Mouse (Mus musculus): ENCODE measurements around the gene Immp2l. TPM values are rescaled to one million over a fixed set of nuclear protein-coding genes. Genes with fewer than 3 reads are reported as not detected.

Gene Immp2l
- polyA plus RNA-seq, 1 experiment = 9.6 TPM

GRCm38 (mm10) chr12:41250123-41250522 is 226.2 kb downstream of the Immp2l start:
- no peak for TF ChIP-seq POLR2A (IDR thresholded peaks at IDR 0.05; ENCODE audit: insufficient read length, low read depth)
- no peak for TF ChIP-seq SRF (IDR thresholded peaks at IDR 0.05; ENCODE audit: control insufficient read depth, insufficient read length, low read depth)
- no peak for TF ChIP-seq MYOG (IDR thresholded peaks at IDR 0.05; ENCODE audit: control insufficient read depth in 1 of 3, insufficient read depth in 1 of 3, insufficient read length in 2 of 3, low read depth in 2 of 3)
- no peak for TF ChIP-seq USF1 (IDR thresholded peaks at IDR 0.05; ENCODE audit: low read depth)
- TF ChIP-seq CEBPB (IDR thresholded peaks at IDR 0.05; ENCODE audit: insufficient read depth, poor library complexity, severe bottlenecking) = no peak
- no peak for TF ChIP-seq TCF12 (IDR thresholded peaks at IDR 0.05; ENCODE audit: insufficient read depth, poor library complexity, severe bottlenecking)
- no peak for TF ChIP-seq MAX (IDR thresholded peaks at IDR 0.05; ENCODE audit: low read depth)
- TF ChIP-seq E2F4 (IDR thresholded peaks at IDR 0.05; ENCODE audit: insufficient read depth) = no peak
- no peak for TF ChIP-seq MYOD1 (IDR thresholded peaks at IDR 0.05; ENCODE audit: control insufficient read depth in 1 of 3, insufficient read length in 2 of 3, low read depth in 2 of 3)
- TF ChIP-seq TCF3 (IDR thresholded peaks at IDR 0.05; ENCODE audit: insufficient read length, low read depth) = no peak
- TF ChIP-seq REST (IDR thresholded peaks at IDR 0.05; ENCODE audit: insufficient read depth, insufficient read length) = no peak
- TF ChIP-seq POLR2AphosphoS2 (IDR thresholded peaks at IDR 0.05; ENCODE audit: insufficient read length, low read depth) = no peak
- no peak overlapping the region for H3ac ChIP-seq (ENCODE audit: control insufficient read depth, insufficient read length)
- H3K4me2 ChIP-seq (ENCODE audit: low read depth) = no peak overlapping the region
- H3K27me3 ChIP-seq (ENCODE audit: control insufficient read depth, insufficient read depth, insufficient read length) = no peaks in the 10 kb centered on the region
- H3K4me3 ChIP-seq = no peak overlapping the region
- no peaks in the 10 kb centered on the region for H3K79me2 ChIP-seq (ENCODE audit: control insufficient read depth, insufficient read depth)
- H3K36me3 ChIP-seq (ENCODE audit: control insufficient read depth, insufficient read depth) = no peaks in the 10 kb centered on the region

- Histone ChIP-seq H3K4me2 (ENCODE audit: low read depth) (no peak overlapping the region), H3K4me3 (no peak overlapping the region), H3K79me2 (ENCODE audit: control insufficient read depth, insufficient read depth) (no peaks in the 10 kb centered on the region), H3ac (ENCODE audit: control insufficient read depth, insufficient read length) (no peak overlapping the region), H3K36me3 (ENCODE audit: control insufficient read depth, insufficient read depth) (no peaks in the 10 kb centered on the region), H3K27me3 (ENCODE audit: control insufficient read depth, insufficient read depth, insufficient read length) (no peaks in the 10 kb centered on the region)
- TF ChIP-seq POLR2AphosphoS2 (IDR thresholded peaks at IDR 0.05; ENCODE audit: insufficient read length, low read depth) (no peak), MYOG (IDR thresholded peaks at IDR 0.05; ENCODE audit: control insufficient read depth in 1 of 3, insufficient read depth in 1 of 3, insufficient read length in 2 of 3, low read depth in 2 of 3) (no peak), REST (IDR thresholded peaks at IDR 0.05; ENCODE audit: insufficient read depth, insufficient read length) (no peak), SRF (IDR thresholded peaks at IDR 0.05; ENCODE audit: control insufficient read depth, insufficient read length, low read depth) (no peak), CEBPB (IDR thresholded peaks at IDR 0.05; ENCODE audit: insufficient read depth, poor library complexity, severe bottlenecking) (no peak), E2F4 (IDR thresholded peaks at IDR 0.05; ENCODE audit: insufficient read depth) (no peak), MAX (IDR thresholded peaks at IDR 0.05; ENCODE audit: low read depth) (no peak), USF1 (IDR thresholded peaks at IDR 0.05; ENCODE audit: low read depth) (no peak), MYOD1 (IDR thresholded peaks at IDR 0.05; ENCODE audit: control insufficient read depth in 1 of 3, insufficient read length in 2 of 3, low read depth in 2 of 3) (no peak), POLR2A (IDR thresholded peaks at IDR 0.05; ENCODE audit: insufficient read length, low read depth) (no peak), TCF3 (IDR thresholded peaks at IDR 0.05; ENCODE audit: insufficient read length, low read depth) (no peak), TCF12 (IDR thresholded peaks at IDR 0.05; ENCODE audit: insufficient read depth, poor library complexity, severe bottlenecking) (no peak)
These were observed 234.0 kb downstream of the Immp2l start for GRCm38 (mm10) chr12:41257905-41258304.

DNA sequence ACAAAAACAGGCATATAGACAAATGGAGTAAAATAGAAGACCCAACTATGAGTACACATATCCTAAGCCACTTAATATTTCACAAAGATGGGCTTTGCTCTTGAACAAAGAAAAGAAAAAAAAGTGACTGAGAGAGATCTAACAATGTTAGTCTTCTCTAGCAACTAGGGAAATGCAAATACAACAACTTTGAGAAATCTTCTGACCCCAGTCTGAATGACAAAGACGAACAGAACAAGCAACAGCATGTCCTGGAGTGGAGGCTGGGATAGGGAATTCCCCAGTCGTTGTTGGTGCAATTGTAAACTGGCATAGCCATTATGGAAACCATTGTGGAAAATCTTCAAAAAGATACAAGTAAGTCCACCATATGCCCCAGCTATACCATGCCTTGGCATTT is 235.7 kb downstream of the Immp2l start:
- H3K79me2 ChIP-seq (ENCODE audit: control insufficient read depth, insufficient read depth) = no peaks in the 10 kb centered on the region
- H3K4me2 ChIP-seq (ENCODE audit: low read depth) = no peak overlapping the region
- no peaks in the 10 kb centered on the region for H3K36me3 ChIP-seq (ENCODE audit: control insufficient read depth, insufficient read depth)
- TF ChIP-seq TCF12 (IDR thresholded peaks at IDR 0.05; ENCODE audit: insufficient read depth, poor library complexity, severe bottlenecking) = no peak
- no peak for TF ChIP-seq POLR2A (IDR thresholded peaks at IDR 0.05; ENCODE audit: insufficient read length, low read depth)
- no peak for TF ChIP-seq MYOG (IDR thresholded peaks at IDR 0.05; ENCODE audit: control insufficient read depth in 1 of 3, insufficient read depth in 1 of 3, insufficient read length in 2 of 3, low read depth in 2 of 3)
- no peak for TF ChIP-seq E2F4 (IDR thresholded peaks at IDR 0.05; ENCODE audit: insufficient read depth)
- TF ChIP-seq USF1 (IDR thresholded peaks at IDR 0.05; ENCODE audit: low read depth) = no peak
- TF ChIP-seq SRF (IDR thresholded peaks at IDR 0.05; ENCODE audit: control insufficient read depth, insufficient read length, low read depth) = no peak
- no peaks in the 10 kb centered on the region for H3K27me3 ChIP-seq (ENCODE audit: control insufficient read depth, insufficient read depth, insufficient read length)
- no peak overlapping the region for H3K4me3 ChIP-seq
- H3ac ChIP-seq (ENCODE audit: control insufficient read depth, insufficient read length) = no peak overlapping the region

DNA sequence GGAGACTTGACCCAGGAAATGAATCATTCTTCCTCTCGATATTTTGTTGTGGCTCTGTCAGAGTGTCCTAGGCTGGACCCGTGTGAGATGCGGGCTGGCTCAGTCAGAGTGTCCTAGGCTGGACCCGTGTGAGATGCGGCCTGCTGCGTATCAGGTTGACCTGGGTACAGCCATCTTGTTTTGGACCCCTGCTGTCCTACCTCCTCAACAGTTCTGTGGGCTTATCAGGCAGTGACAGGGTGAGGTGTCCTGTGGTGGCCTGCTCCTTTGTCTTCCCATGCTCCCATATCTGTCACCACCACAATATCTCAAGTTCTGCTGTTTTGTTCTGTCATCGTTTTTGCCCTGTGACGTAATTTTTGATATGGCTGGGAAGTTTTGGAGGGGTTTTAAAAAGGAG is 250.2 kb downstream of the Immp2l start:
- H3K4me3 ChIP-seq = no peak overlapping the region
- no peak for TF ChIP-seq CEBPB (IDR thresholded peaks at IDR 0.05; ENCODE audit: insufficient read depth, poor library complexity, severe bottlenecking)
- no peak for TF ChIP-seq MYOG (IDR thresholded peaks at IDR 0.05; ENCODE audit: control insufficient read depth in 1 of 3, insufficient read depth in 1 of 3, insufficient read length in 2 of 3, low read depth in 2 of 3)
- TF ChIP-seq REST (IDR thresholded peaks at IDR 0.05; ENCODE audit: insufficient read depth, insufficient read length) = no peak
- no peak for TF ChIP-seq MAX (IDR thresholded peaks at IDR 0.05; ENCODE audit: low read depth)
- TF ChIP-seq E2F4 (IDR thresholded peaks at IDR 0.05; ENCODE audit: insufficient read depth) = no peak
- no peak for TF ChIP-seq USF1 (IDR thresholded peaks at IDR 0.05; ENCODE audit: low read depth)
- no peak for TF ChIP-seq POLR2AphosphoS2 (IDR thresholded peaks at IDR 0.05; ENCODE audit: insufficient read length, low read depth)
- TF ChIP-seq TCF12 (IDR thresholded peaks at IDR 0.05; ENCODE audit: insufficient read depth, poor library complexity, severe bottlenecking) = no peak
- no peak for TF ChIP-seq SRF (IDR thresholded peaks at IDR 0.05; ENCODE audit: control insufficient read depth, insufficient read length, low read depth)
- no peak for TF ChIP-seq TCF3 (IDR thresholded peaks at IDR 0.05; ENCODE audit: insufficient read length, low read depth)
- no peak for TF ChIP-seq POLR2A (IDR thresholded peaks at IDR 0.05; ENCODE audit: insufficient read length, low read depth)
- no peak for TF ChIP-seq MYOD1 (IDR thresholded peaks at IDR 0.05; ENCODE audit: control insufficient read depth in 1 of 3, insufficient read length in 2 of 3, low read depth in 2 of 3)
- H3K27me3 ChIP-seq (ENCODE audit: control insufficient read depth, insufficient read depth, insufficient read length) = no peaks in the 10 kb centered on the region
- no peak overlapping the region for H3K4me2 ChIP-seq (ENCODE audit: low read depth)
- H3K36me3 ChIP-seq (ENCODE audit: control insufficient read depth, insufficient read depth) = no peaks in the 10 kb centered on the region
- no peak overlapping the region for H3ac ChIP-seq (ENCODE audit: control insufficient read depth, insufficient read length)
- no peaks in the 10 kb centered on the region for H3K79me2 ChIP-seq (ENCODE audit: control insufficient read depth, insufficient read depth)

Measured in myocyte (in vitro differentiated cells).